Mouse (Mus musculus) midbrain, embryonic 14.5 days (tissue): ENCODE results near the gene 4933407L21Rik. TPM values are rescaled to one million over a fixed set of nuclear protein-coding genes. Genes with fewer than 3 reads are reported as not detected.
A peak's percentile ranks its signal among the peaks of the same experiment; 100 is the strongest.

Source experiments
- ATAC-seq: fragments of 200-750 bp; cut with Nextera tagmentation; 2 replicates; pipeline ENCODE4 v1.8.0; 2017; ENCODE audit warnings: moderate number of reproducible peaks, moderate library complexity; ENCODE audit not compliant: low FRiP score, low TSS enrichment
- DNase-seq: peaks from one replicate; pipeline ENCODE4 v3.0.0-alpha.2; 2015
- H3K27ac ChIP-seq: fragments of 300-500 bp; sonication (generic); replicated peaks from 2 replicates; pipeline ENCODE4 v1.5.1; 2014; ENCODE audit warnings: mild to moderate bottlenecking, low read depth, low read length, moderate library complexity
- H3K27me3 ChIP-seq: fragments of 300-500 bp; sonication (generic); 2 replicates; pipeline ENCODE4 v1.6.1; 2014; ENCODE audit warnings: low read length, control low read depth, mixed read lengths; ENCODE audit not compliant: control insufficient read depth, insufficient read depth
- H3K36me3 ChIP-seq: fragments of 300-500 bp; sonication (generic); 2 replicates; pipeline ENCODE4 v1.6.1; 2014; ENCODE audit warnings: low read length, control low read depth; ENCODE audit not compliant: control insufficient read depth, insufficient read depth
- H3K4me1 ChIP-seq: fragments of 300-500 bp; sonication (generic); 2 replicates; pipeline ENCODE4 v1.6.1; 2014; ENCODE audit warnings: mild to moderate bottlenecking, antibody characterized with exemption, low read length, control low read depth; ENCODE audit not compliant: control insufficient read depth, insufficient read depth
- H3K4me2 ChIP-seq: fragments of 300-500 bp; sonication (generic); 2 replicates; pipeline ENCODE4 v1.6.1; 2014; ENCODE audit warnings: mild to moderate bottlenecking, low read length, moderate library complexity
- H3K4me3 ChIP-seq: fragments of 300-500 bp; sonication (generic); replicated peaks from 2 replicates; pipeline ENCODE4 v1.5.1; 2014; ENCODE audit warnings: low read depth, low read length
- H3K9ac ChIP-seq: fragments of 300-500 bp; sonication (generic); replicated peaks from 2 replicates; pipeline ENCODE4 v1.6.1; 2014; ENCODE audit warnings: mild to moderate bottlenecking, low read length, moderate library complexity
- H3K9me3 ChIP-seq: fragments of 300-500 bp; sonication (generic); 2 replicates; pipeline ENCODE4 v1.6.1; 2016; ENCODE audit warnings: low read length, control low read depth, mixed read lengths; ENCODE audit not compliant: control insufficient read depth
- WGBS: fragments of 180-500 bp; shearing (Covaris S2); extraction: QIAGEN DNeasy Blood & Tissue Kit; methylation state at CpG from one replicate; pipeline ENCODE4 v1.1.7; 2014; 5-methylcytosine and 5-hydroxymethylcytosine counted together
- polyA plus RNA-seq: library from polyadenylated mRNA; unstranded; fragments of >200 nt; fragmentation: Nextera tagmentation; extraction: Ambion mirVana; gene quantifications from 2 replicates; pipeline ENCODE4 v1.2.1, GENCODE M21; 2014

The 4933407L21Rik gene
- 6.9 and 7.5 TPM in 2 replicates for polyA plus RNA-seq

- H3K4me2 ChIP-seq = peak within 1 kb of the TSS; percentile 23
- no peak within 1 kb of the TSS for H3K4me3 ChIP-seq
- ATAC-seq = peak; percentile 89
- no peaks in the 10 kb centered on the region for H3K27me3 ChIP-seq
- no peaks in the 10 kb centered on the region for H3K36me3 ChIP-seq
- peaks cover 37% of the 10 kb centered on the region for H3K4me1 ChIP-seq
- no peaks in the 10 kb centered on the region for H3K9me3 ChIP-seq
- DNase-seq = peak; percentile 93
- WGBS = 10% methylated on average over 4 of the region's 4 CpGs
- H3K9ac ChIP-seq = 0 out of 2 replicates have a peak within 1 kb of the TSS, but pooled peaks have one; percentile 1
- peak within 1 kb of the TSS; percentile 88 for H3K27ac ChIP-seq
Observed at GRCm38 (mm10) chr1:85928057-85928687, at the start of gene 4933407L21Rik. TSS of gene 4933407L21Rik (plus strand) at chr1:85928483.

- H3K4me2 ChIP-seq = no peak overlapping the region
- H3K9me3 ChIP-seq = peaks cover 8% of the 10 kb centered on the region; the same call in 1 of the 2 replicates
- H3K27ac ChIP-seq = no peak overlapping the region
- H3K4me3 ChIP-seq = no peak overlapping the region
- no peaks in the 10 kb centered on the region for H3K27me3 ChIP-seq
- H3K36me3 ChIP-seq = no peaks in the 10 kb centered on the region
- no peaks in the 10 kb centered on the region for H3K4me1 ChIP-seq
- DNase-seq (no peak), ATAC-seq (no peak)
- no peak overlapping the region for H3K9ac ChIP-seq
- 93% methylated on average over 12 of the region's 12 CpGs for WGBS
Observed at GRCm38 (mm10) chr1:85882003-85882402, 46.3 kb upstream of the 4933407L21Rik start.

- no peaks in the 10 kb centered on the region for H3K36me3 ChIP-seq
- WGBS = 90% methylated on average over 7 of the region's 7 CpGs
Observed at GRCm38 (mm10) chr1:85887221-85887620, 41.1 kb upstream of the 4933407L21Rik start.

GRCm38 (mm10) chr1:85894231-85894747 is 34.0 kb upstream of the 4933407L21Rik start, which contains the start of gene Itm2c:
TSS of gene Itm2c (plus strand) at chr1:85894281.
- ATAC-seq = peak; percentile 79
- WGBS = under 1% methylated on average over 35 of the region's 35 CpGs

More at GRCm38 (mm10) chr1:85887221-85887620, 41.1 kb upstream of the 4933407L21Rik start:
- Histone ChIP-seq H3K4me3 (no peak overlapping the region), H3K9ac (no peak overlapping the region), H3K4me1 (no peaks in the 10 kb centered on the region), H3K9me3 (no peaks in the 10 kb centered on the region), H3K27me3 (no peaks in the 10 kb centered on the region), H3K27ac (no peak overlapping the region), H3K4me2 (no peak overlapping the region)
- DNase-seq (no peak), ATAC-seq (no peak)

GRCm38 (mm10) chr1:85894748-85895360 is 33.4 kb upstream of the 4933407L21Rik start:
- H3K27me3 ChIP-seq = no peaks in the 10 kb centered on the region
- H3K36me3 ChIP-seq = no peaks in the 10 kb centered on the region
- H3K9me3 ChIP-seq = no peaks in the 10 kb centered on the region
- DNase-seq (peak; percentile 83), ATAC-seq (peak; percentile 68)
- peak overlapping the region; percentile 81 for H3K9ac ChIP-seq
- H3K27ac ChIP-seq = peak overlapping the region; percentile 91
- peak overlapping the region; percentile 75 for H3K4me2 ChIP-seq
- whole genome bisulfite sequencing = 1% methylated on average over 30 of the region's 30 CpGs
- H3K4me1 ChIP-seq = peaks cover 48% of the 10 kb centered on the region
- peak overlapping the region; percentile 91 for H3K4me3 ChIP-seq

More at GRCm38 (mm10) chr1:85894231-85894747, 34.0 kb upstream of the 4933407L21Rik start, which contains the start of gene Itm2c:
- Histone ChIP-seq H3K4me1 (peaks cover 42% of the 10 kb centered on the region), H3K27ac (peak within 1 kb of the TSS; percentile 91), H3K4me2 (peak within 1 kb of the TSS; percentile 75), H3K4me3 (peak within 1 kb of the TSS; percentile 91), H3K9me3 (no peaks in the 10 kb centered on the region), H3K36me3 (no peaks in the 10 kb centered on the region), H3K9ac (peak within 1 kb of the TSS; percentile 81), H3K27me3 (no peaks in the 10 kb centered on the region)
- DNase-seq = peak; percentile 94

- Histone ChIP-seq H3K9me3 (no peaks in the 10 kb centered on the region), H3K36me3 (no peaks in the 10 kb centered on the region), H3K4me2 (peak overlapping the region; percentile 75), H3K4me3 (peak overlapping the region; percentile 91), H3K27ac (peak overlapping the region; percentile 91), H3K27me3 (no peaks in the 10 kb centered on the region), H3K4me1 (peaks cover 54% of the 10 kb centered on the region), H3K9ac (peak overlapping the region; percentile 81)
- 2% methylated on average over 15 of the region's 15 CpGs for WGBS
- DNase-seq (peak; percentile 72), ATAC-seq (peak; percentile 35)
Observed at GRCm38 (mm10) chr1:85895391-85895837, 32.9 kb upstream of the 4933407L21Rik start.

GRCm38 (mm10) chr1:85896110-85896509 is 32.2 kb upstream of the 4933407L21Rik start:
- ATAC-seq = no peak
- H3K4me2 ChIP-seq = peak overlapping the region; percentile 75
- peaks cover 60% of the 10 kb centered on the region for H3K4me1 ChIP-seq
- H3K36me3 ChIP-seq = no peaks in the 10 kb centered on the region
- H3K9ac ChIP-seq = peak overlapping the region; percentile 81
- H3K27ac ChIP-seq = peak overlapping the region; percentile 91; the same call in 1 of the 2 replicates
- peak overlapping the region; percentile 91 for H3K4me3 ChIP-seq
- H3K27me3 ChIP-seq = no peaks in the 10 kb centered on the region
- no peaks in the 10 kb centered on the region for H3K9me3 ChIP-seq
- no peak for DNase-seq
- 67% methylated on average over 5 of the region's 5 CpGs for WGBS

- 62% methylated on average over 12 of the region's 12 CpGs for WGBS
- Histone ChIP-seq H3K4me3 (peak overlapping the region; percentile 91; the same call in 1 of the 2 replicates), H3K9me3 (no peaks in the 10 kb centered on the region), H3K27ac (peak overlapping the region; percentile 85; the same call in 1 of the 2 replicates), H3K4me2 (peak overlapping the region; percentile 75), H3K36me3 (no peaks in the 10 kb centered on the region), H3K9ac (peak overlapping the region; percentile 50), H3K27me3 (no peaks in the 10 kb centered on the region), H3K4me1 (peaks cover 68% of the 10 kb centered on the region)
- no peak for ATAC-seq
- no peak for DNase-seq
Observed at GRCm38 (mm10) chr1:85896781-85897700, 31.2 kb upstream of the 4933407L21Rik start.
